Mouse (Mus musculus) intestine, embryonic 14.5 days (tissue): ENCODE measurements at regions not wholly inside any gene's neighbourhood (a gene's known extent, or its start where the extent isn't known, plus 50 kb on each side); places are given as distances from the start of the nearest gene placed in this dataset.

Experiments used
- ATAC-seq: fragments of 200-750 bp; cut with Nextera tagmentation; replicated peaks from 2 replicates; pipeline ENCODE4 v1.8.0; 2017; ENCODE audit warnings: low read depth, moderate number of reproducible peaks, moderate TSS enrichment, moderate library complexity; ENCODE audit not compliant: low FRiP score, low TSS enrichment
- DNase-seq: peaks from one replicate; pipeline ENCODE4 v3.0.0-alpha.2; 2018; ENCODE audit warnings: low spot score
- H3K27ac ChIP-seq: fragments of 300-500 bp; sonication (generic); 2 replicates; pipeline ENCODE4 v1.5.1; 2014; ENCODE audit warnings: low read depth, mild to moderate bottlenecking, control low read depth
- H3K27me3 ChIP-seq: fragments of 300-500 bp; sonication (generic); replicated peaks from 2 replicates; pipeline ENCODE4 v1.6.1; 2014; ENCODE audit warnings: low read length, control low read depth; ENCODE audit not compliant: control insufficient read depth, insufficient read depth
- H3K36me3 ChIP-seq: fragments of 300-500 bp; sonication (generic); 2 replicates; pipeline ENCODE4 v1.6.1; 2014; ENCODE audit warnings: low read length, control low read depth; ENCODE audit not compliant: control insufficient read depth, insufficient read depth
- H3K4me1 ChIP-seq: fragments of 300-500 bp; sonication (generic); replicated peaks from 2 replicates; pipeline ENCODE4 v1.6.1; 2014; ENCODE audit warnings: low read length, control low read depth, mixed read lengths; ENCODE audit not compliant: control insufficient read depth, insufficient read depth
- H3K4me2 ChIP-seq: fragments of 300-500 bp; sonication (generic); 2 replicates; pipeline ENCODE4 v1.6.1; 2014; ENCODE audit warnings: low read length
- H3K4me3 ChIP-seq: fragments of 300-500 bp; sonication (generic); 2 replicates; pipeline ENCODE4 v1.5.1; 2014; ENCODE audit warnings: low read depth, low read length, control low read depth, mixed read lengths
- H3K9ac ChIP-seq: fragments of 300-500 bp; sonication (generic); 2 replicates; pipeline ENCODE4 v1.6.1; 2014; ENCODE audit warnings: mild to moderate bottlenecking, low read length
- H3K9me3 ChIP-seq: fragments of 300-500 bp; sonication (generic); 2 replicates; pipeline ENCODE4 v1.6.1; 2016; ENCODE audit warnings: low read length, control low read depth; ENCODE audit not compliant: control insufficient read depth
- WGBS: fragments of 180-500 bp; shearing (Covaris S2); extraction: QIAGEN DNeasy Blood & Tissue Kit; methylation state at CpG from one replicate; pipeline ENCODE4 v1.1.7; 2014; 5-methylcytosine and 5-hydroxymethylcytosine counted together

- WGBS = 44% methylated on average over 3 of the region's 3 CpGs
- Histone ChIP-seq H3K27me3 (no peaks in the 10 kb centered on the region), H3K4me3 (no peak overlapping the region), H3K9me3 (peaks cover 3% of the 10 kb centered on the region; the same call in 1 of the 2 replicates), H3K27ac (no peak overlapping the region), H3K9ac (no peak overlapping the region), H3K4me2 (no peak overlapping the region), H3K4me1 (no peaks in the 10 kb centered on the region; the same call in 1 of the 2 replicates), H3K36me3 (no peaks in the 10 kb centered on the region)
- 0 out of 2 replicates have a peak, but pooled peaks have one; percentile 43 for ATAC-seq
- DNase-seq = no peak
Measured at GRCm38 (mm10) chr7:138503016-138503415, 105.5 kb upstream of the Tcerg1l start.

DNA sequence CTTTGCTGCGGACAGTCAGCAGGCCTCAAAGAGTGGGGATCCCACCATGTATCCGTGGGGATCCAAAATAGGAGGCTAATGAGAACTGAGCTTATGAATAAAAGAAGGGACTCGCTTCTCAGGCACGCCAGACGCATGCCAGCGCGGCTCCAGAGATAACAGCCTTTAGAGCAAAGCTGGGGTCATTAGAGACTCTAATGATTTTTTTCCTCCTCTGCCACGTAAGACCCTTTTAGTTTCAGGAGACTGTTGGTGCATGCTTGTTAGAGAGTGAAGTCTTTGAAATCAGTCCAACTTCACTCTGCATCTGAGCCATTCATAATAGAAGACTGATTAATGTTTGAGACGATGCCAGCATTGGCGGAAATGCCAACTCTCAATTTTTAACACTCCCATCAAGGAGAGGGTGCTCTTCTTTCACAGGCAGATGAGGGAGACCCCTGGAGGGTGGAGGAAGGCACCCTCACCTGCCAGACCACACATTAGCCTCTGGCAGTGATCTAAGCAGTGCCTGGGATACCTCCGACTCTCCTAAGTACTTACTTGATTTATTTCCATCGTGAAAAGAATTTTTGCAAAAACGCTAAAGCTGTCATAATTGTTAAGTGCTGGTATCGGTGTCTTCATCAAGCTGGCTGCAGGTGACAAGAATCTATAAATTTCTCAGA is 104.0 kb upstream of the Tcerg1l start:
- H3K9me3 ChIP-seq = no peaks in the 10 kb centered on the region
- no peak overlapping the region for H3K4me2 ChIP-seq
- DNase-seq (no peak), ATAC-seq (no peak)
- H3K4me1 ChIP-seq = no peaks in the 10 kb centered on the region; the same call in 1 of the 2 replicates
- no peak overlapping the region for H3K27ac ChIP-seq
- no peak overlapping the region for H3K9ac ChIP-seq
- 75% methylated on average over 14 of the region's 14 CpGs for WGBS
- no peak overlapping the region for H3K4me3 ChIP-seq
- H3K27me3 ChIP-seq = no peaks in the 10 kb centered on the region
- H3K36me3 ChIP-seq = no peaks in the 10 kb centered on the region

DNA sequence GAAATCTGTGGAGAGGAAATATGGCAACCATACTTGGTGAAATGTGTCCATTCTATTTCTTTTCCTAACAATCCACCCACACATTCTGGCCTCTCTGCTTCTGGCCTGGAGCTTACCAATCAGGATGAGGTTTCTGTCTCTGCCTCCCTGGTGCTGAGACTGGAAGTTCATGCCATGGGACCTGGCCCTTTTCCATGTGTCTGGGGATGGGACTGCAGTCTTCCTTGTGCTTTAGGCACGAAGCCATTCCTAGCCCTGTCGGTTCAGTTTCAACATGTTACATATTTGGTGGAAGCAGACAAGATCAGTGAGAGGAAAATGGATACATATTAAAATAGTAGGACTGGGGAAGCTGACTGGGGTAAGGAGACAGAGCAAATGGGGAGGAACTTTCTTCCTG is 100.2 kb upstream of the Tcerg1l start:
- no peaks in the 10 kb centered on the region for H3K27me3 ChIP-seq
- H3K9me3 ChIP-seq = no peaks in the 10 kb centered on the region
- no peak for ATAC-seq
- no peak overlapping the region for H3K4me2 ChIP-seq
- no peaks in the 10 kb centered on the region for H3K4me1 ChIP-seq
- no peak for DNase-seq
- no peak overlapping the region for H3K9ac ChIP-seq
- 75% methylated on average over 2 of the region's 2 CpGs for WGBS
- H3K4me3 ChIP-seq = no peak overlapping the region
- no peak overlapping the region for H3K27ac ChIP-seq
- H3K36me3 ChIP-seq = no peaks in the 10 kb centered on the region

- ATAC-seq = no peak
- Histone ChIP-seq H3K36me3 (no peaks in the 10 kb centered on the region), H3K9ac (no peak overlapping the region)
Measured at GRCm38 (mm10) chr7:138497202-138497601, 99.7 kb upstream of the Tcerg1l start.

DNA sequence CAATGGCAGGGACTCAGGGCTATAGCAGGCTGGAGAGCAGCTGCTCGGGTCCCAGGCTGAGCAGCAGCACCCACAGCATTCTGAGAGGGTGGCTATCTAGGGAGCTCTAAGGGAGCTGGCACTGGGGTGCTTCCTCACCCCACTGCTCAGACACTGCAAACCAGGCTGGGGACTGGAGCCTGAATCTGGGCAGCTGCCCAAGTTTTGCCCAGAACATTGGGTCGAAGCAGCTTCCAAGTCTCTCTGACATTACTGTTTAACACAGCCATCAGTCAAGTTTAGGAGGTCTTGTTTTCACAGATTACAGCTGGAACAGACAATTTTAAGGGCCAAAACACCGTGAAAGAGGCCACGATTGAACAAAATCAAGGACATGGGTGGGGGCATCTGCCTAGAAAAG is 96.1 kb upstream of the Tcerg1l start:
- Histone ChIP-seq H3K27me3 (no peaks in the 10 kb centered on the region), H3K4me1 (no peaks in the 10 kb centered on the region), H3K36me3 (no peaks in the 10 kb centered on the region), H3K4me3 (no peak overlapping the region), H3K27ac (no peak overlapping the region), H3K9ac (no peak overlapping the region), H3K9me3 (no peaks in the 10 kb centered on the region), H3K4me2 (no peak overlapping the region)
- WGBS = 70% methylated on average over 4 of the region's 4 CpGs
- ATAC-seq (no peak), DNase-seq (no peak)

More at GRCm38 (mm10) chr7:138497202-138497601, 99.7 kb upstream of the Tcerg1l start:
- Histone ChIP-seq H3K27ac (no peak overlapping the region), H3K4me2 (no peak overlapping the region), H3K4me1 (no peaks in the 10 kb centered on the region), H3K27me3 (no peaks in the 10 kb centered on the region), H3K4me3 (no peak overlapping the region), H3K9me3 (no peaks in the 10 kb centered on the region)
- no peak for DNase-seq
- WGBS = 61% methylated on average over 6 of the region's 6 CpGs

- no peak overlapping the region for H3K4me3 ChIP-seq
- DNase-seq (no peak), ATAC-seq (no peak)
- H3K36me3 ChIP-seq = no peaks in the 10 kb centered on the region
- no peak overlapping the region for H3K27ac ChIP-seq
- H3K9me3 ChIP-seq = no peaks in the 10 kb centered on the region
- no peaks in the 10 kb centered on the region for H3K27me3 ChIP-seq
- no peak overlapping the region for H3K9ac ChIP-seq
- WGBS = 89% methylated on average over 5 of the region's 5 CpGs
- H3K4me1 ChIP-seq = no peaks in the 10 kb centered on the region
- no peak overlapping the region for H3K4me2 ChIP-seq
Measured at GRCm38 (mm10) chr7:138492261-138492660, 94.7 kb upstream of the Tcerg1l start.

DNA sequence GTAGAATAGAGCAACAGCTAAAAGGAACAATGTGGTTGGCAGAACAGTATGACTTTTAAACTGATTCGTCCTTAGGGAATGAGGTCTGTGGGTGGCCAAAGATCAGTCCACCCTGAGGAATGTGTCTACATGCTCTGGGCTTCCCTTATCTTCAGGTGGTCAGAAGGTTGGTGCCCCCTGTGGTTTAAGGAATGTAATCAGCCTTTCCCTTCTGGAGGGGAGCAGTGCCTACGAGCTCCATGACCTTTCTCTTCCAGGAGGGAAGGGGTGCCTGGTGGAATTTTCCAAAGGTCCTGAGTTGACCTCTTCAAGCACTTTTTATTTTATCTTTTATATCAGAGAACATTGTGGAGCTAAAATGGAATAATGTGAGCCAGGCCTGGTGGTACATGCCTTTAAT is 91.9 kb upstream of the Tcerg1l start:
- Histone ChIP-seq H3K4me3 (no peak overlapping the region), H3K9ac (no peak overlapping the region), H3K36me3 (no peaks in the 10 kb centered on the region), H3K4me1 (no peaks in the 10 kb centered on the region), H3K9me3 (no peaks in the 10 kb centered on the region), H3K27me3 (no peaks in the 10 kb centered on the region), H3K4me2 (no peak overlapping the region), H3K27ac (no peak overlapping the region)
- ATAC-seq (no peak), DNase-seq (no peak)
- 65% methylated on average over 2 of the region's 2 CpGs for WGBS

DNA sequence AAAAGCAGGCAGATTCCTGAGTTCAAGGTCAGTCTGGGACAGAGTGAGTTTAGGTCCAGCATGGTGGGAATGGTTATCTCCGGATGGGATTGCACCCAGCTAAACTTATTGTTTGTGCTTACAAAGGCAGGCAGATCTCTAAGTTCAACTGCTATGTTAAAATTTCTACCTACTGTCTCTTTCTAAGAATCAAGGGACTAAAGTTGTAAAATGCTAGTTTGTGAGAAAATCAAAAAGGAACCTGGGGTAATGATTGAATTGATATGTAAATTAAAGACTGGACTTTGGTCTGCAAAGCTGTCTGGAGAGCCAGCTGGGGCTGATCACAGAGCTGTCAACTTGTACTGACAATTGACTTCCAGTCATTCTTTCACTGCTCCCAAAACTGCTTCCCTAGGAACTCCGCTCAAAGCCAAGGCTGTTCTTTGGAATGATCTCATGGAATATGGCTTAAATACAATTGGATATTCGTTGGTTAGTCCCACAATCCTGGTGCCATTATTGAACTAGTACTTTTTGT is 90.7 kb upstream of the Tcerg1l start:
- Histone ChIP-seq H3K4me2 (no peak overlapping the region), H3K9me3 (no peaks in the 10 kb centered on the region), H3K36me3 (no peaks in the 10 kb centered on the region), H3K4me3 (no peak overlapping the region), H3K27me3 (no peaks in the 10 kb centered on the region), H3K4me1 (no peaks in the 10 kb centered on the region), H3K9ac (no peak overlapping the region), H3K27ac (no peak overlapping the region)
- WGBS = 86% methylated on average over 3 of the region's 3 CpGs
- ATAC-seq (no peak), DNase-seq (no peak)

DNA sequence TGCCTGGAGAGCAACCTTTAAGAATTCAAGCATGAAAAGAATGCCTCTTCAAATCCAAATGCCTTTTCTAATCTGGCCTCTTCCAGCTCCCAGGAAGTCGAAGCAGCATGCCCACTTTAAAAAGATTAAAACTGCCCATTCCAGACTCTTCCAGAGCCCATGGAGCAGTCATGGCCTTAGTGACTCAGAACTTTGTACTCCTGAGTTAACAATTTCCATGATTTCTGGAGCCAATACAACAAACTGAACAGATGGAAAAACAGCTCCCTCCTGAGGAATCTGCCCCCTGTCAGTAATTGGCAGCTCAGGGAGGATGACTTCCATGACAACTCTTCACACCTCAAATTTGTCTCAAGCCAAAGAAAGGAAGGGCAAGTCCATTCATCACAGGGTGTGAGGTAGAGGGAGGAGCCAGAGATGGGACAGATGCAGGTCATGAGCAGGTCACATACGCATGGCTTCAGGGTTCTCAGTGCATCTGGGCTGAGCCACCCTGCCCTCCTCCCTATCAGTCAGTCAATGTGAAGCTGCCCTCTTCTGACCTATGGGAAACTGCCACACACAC is 75.4 kb upstream of the Tcerg1l start:
- Histone ChIP-seq H3K4me1 (no peaks in the 10 kb centered on the region), H3K27ac (no peak overlapping the region), H3K4me2 (no peak overlapping the region), H3K9me3 (no peaks in the 10 kb centered on the region), H3K9ac (no peak overlapping the region), H3K36me3 (no peaks in the 10 kb centered on the region), H3K4me3 (no peak overlapping the region), H3K27me3 (no peaks in the 10 kb centered on the region)
- DNase-seq (no peak), ATAC-seq (no peak)
- 68% methylated on average over 2 of the region's 2 CpGs for WGBS
